Mouse (Mus musculus) midbrain, embryonic 15.5 days (tissue): ENCODE results near the gene Itga2b. TPM values are rescaled to one million over a fixed set of nuclear protein-coding genes. Genes with fewer than 3 reads are reported as not detected.

Experiments used
- ATAC-seq: fragments of 200-750 bp; cut with Nextera tagmentation; replicated peaks from 2 replicates; pipeline ENCODE4 v1.8.0; 2017; ENCODE audit warnings: moderate TSS enrichment
- H3K27ac ChIP-seq: fragments of 300-500 bp; sonication (generic); 2 replicates; pipeline ENCODE4 v1.5.1; 2015; ENCODE audit warnings: mild to moderate bottlenecking, inconsistent platforms
- H3K27me3 ChIP-seq: fragments of 300-500 bp; sonication (generic); replicated peaks from 2 replicates; pipeline ENCODE4 v1.6.1; 2015; ENCODE audit warnings: inconsistent platforms
- H3K36me3 ChIP-seq: fragments of 300-500 bp; sonication (generic); replicated peaks from 2 replicates; pipeline ENCODE4 v1.6.1; 2015; ENCODE audit warnings: inconsistent platforms
- H3K4me1 ChIP-seq: fragments of 300-500 bp; sonication (generic); 2 replicates; pipeline ENCODE4 v1.6.1; 2015; ENCODE audit warnings: inconsistent platforms
- H3K4me2 ChIP-seq: fragments of 300-500 bp; sonication (generic); 2 replicates; pipeline ENCODE4 v1.6.1; 2015; ENCODE audit warnings: inconsistent platforms, mild to moderate bottlenecking, moderate library complexity
- H3K4me3 ChIP-seq: fragments of 300-500 bp; sonication (generic); 2 replicates; pipeline ENCODE4 v1.5.1; 2015; ENCODE audit warnings: mild to moderate bottlenecking, inconsistent platforms
- H3K9ac ChIP-seq: fragments of 300-500 bp; sonication (generic); 2 replicates; pipeline ENCODE4 v1.6.1; 2015; ENCODE audit warnings: mild to moderate bottlenecking, inconsistent platforms
- H3K9me3 ChIP-seq: fragments of 300-500 bp; sonication (generic); 2 replicates; pipeline ENCODE4 v1.6.1; 2016; ENCODE audit warnings: inconsistent platforms
- WGBS: fragments of 180-500 bp; shearing (Covaris S2); methylation state at CpG from one replicate; pipeline ENCODE4 v1.1.7; 2015; ENCODE audit warnings: mixed read lengths; 5-methylcytosine and 5-hydroxymethylcytosine counted together
- polyA plus RNA-seq: library from polyadenylated mRNA; unstranded; fragments of >200 nt; fragmentation: Nextera tagmentation; extraction: Ambion mirVana; gene quantifications from 2 replicates; pipeline ENCODE4 v1.2.1, GENCODE M21; 2015

Gene Itga2b
- polyA plus RNA-seq, 1 experiment from 2014 or later: 9.0 TPM

DNA sequence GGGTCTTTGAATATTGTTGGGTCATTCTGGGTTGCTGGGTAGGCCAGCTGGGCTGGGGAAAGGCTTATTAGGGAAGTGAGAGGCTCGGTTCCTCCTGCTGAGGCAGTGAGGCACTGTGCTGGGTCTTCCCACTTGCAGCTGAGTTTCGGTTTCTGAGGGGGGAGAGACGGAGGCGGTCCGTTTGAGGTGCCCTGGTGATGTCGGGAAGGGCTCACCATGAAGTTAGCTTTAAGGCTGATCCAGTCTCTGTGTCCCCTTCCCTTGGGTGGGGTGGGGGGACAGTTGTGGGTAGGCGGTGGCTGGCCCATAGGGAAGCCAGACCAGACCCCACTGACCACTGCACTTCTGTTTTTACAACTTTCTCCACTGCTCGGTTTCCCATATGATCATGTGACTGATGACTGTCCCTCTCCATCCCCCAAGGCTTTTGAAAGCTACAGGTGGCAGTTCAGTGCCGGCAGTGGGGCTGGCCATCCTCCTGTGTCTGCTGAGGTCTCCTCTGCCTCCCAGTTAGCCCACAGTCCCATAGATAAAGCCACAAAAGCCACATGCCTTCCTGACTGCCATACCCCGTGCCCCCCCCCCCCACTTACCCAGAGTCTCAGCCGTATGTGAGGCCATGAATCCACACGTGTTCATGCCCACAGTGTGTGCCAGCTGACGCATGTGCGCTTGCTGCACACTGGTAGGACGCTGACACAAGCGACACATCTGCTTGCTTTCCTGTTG is 37.6 kb downstream of the Itga2b start:
- Histone ChIP-seq H3K4me2 (no peak overlapping the region), H3K36me3 (peaks cover 23% of the 10 kb centered on the region), H3K4me1 (peaks cover 33% of the 10 kb centered on the region), H3K27ac (no peak overlapping the region), H3K9me3 (no peaks in the 10 kb centered on the region), H3K9ac (no peak overlapping the region), H3K4me3 (0 out of 2 replicates have a peak overlapping the region, but pooled peaks have one; percentile 5), H3K27me3 (no peaks in the 10 kb centered on the region)
- 69% methylated on average over 16 of the region's 16 CpGs for WGBS
- ATAC-seq: no peak

DNA sequence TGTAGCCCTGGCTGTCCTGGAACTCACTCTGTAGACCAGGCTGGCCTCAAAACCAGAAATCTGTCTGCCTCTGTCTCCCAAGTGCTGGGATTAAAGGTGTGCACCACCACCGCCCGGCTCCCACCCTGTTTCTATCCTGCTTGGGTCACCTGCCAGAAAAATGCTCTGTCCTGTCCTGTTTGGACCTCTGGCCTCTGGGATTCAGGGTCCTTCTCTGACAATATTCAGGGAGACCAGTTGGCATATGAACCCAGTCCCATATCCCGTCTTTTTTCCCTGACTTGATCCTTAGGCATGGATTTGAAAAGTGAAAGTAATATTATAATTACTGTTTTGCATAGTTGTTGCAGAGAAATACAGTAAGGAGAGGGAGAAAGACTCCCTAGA is 38.2 kb downstream of the Itga2b start:
- Histone ChIP-seq H3K27ac (no peak overlapping the region), H3K9ac (no peak overlapping the region), H3K36me3 (peaks cover 23% of the 10 kb centered on the region), H3K4me3 (no peak overlapping the region), H3K4me2 (no peak overlapping the region), H3K4me1 (peaks cover 29% of the 10 kb centered on the region), H3K9me3 (no peaks in the 10 kb centered on the region), H3K27me3 (no peaks in the 10 kb centered on the region)
- ATAC-seq: no peak
- WGBS: 79% methylated on average over 3 of the region's 3 CpGs

DNA sequence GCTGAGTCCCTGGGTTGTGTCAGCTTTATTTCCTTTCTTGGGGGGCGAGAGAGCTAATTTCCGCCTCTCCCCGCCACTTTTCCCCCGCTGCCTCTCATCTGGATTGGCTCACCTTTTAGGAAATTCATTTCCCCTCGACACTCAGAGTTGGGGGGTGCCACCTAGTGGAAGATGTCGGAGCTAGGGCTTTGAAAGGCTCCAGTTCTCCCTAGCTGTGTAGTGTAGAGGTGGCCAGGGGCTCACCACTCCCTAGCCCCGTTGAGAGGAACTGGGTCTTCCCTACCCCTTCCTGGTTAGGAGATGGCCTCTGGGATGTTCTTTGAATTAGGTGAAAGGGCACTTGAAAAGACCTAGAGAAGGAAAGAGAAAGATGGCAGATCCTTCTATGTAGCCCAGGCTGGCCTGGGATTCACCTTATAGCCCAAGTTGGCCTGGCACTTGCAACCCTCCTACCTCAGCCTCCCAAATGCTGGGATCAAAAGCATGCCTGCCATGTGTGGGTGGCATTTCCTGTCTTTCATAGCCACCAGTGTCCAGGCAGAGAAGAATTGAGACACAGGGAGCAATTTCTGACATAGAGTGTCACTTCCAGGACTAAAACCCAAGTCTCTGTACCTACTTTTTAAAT is 38.8 kb downstream of the Itga2b start:
- peak overlapping the region; percentile 50 for H3K9ac ChIP-seq
- H3K27ac ChIP-seq: peak overlapping the region; percentile 68
- ATAC-seq: peak; percentile 55; the same call in 1 of the 2 replicates
- peak overlapping the region; percentile 81 for H3K4me2 ChIP-seq
- 0% methylated on average over 7 of the region's 7 CpGs for WGBS
- no peaks in the 10 kb centered on the region for H3K9me3 ChIP-seq
- H3K4me1 ChIP-seq: peaks cover 29% of the 10 kb centered on the region
- peaks cover 19% of the 10 kb centered on the region for H3K36me3 ChIP-seq
- no peaks in the 10 kb centered on the region for H3K27me3 ChIP-seq
- H3K4me3 ChIP-seq: peak overlapping the region; percentile 50

DNA sequence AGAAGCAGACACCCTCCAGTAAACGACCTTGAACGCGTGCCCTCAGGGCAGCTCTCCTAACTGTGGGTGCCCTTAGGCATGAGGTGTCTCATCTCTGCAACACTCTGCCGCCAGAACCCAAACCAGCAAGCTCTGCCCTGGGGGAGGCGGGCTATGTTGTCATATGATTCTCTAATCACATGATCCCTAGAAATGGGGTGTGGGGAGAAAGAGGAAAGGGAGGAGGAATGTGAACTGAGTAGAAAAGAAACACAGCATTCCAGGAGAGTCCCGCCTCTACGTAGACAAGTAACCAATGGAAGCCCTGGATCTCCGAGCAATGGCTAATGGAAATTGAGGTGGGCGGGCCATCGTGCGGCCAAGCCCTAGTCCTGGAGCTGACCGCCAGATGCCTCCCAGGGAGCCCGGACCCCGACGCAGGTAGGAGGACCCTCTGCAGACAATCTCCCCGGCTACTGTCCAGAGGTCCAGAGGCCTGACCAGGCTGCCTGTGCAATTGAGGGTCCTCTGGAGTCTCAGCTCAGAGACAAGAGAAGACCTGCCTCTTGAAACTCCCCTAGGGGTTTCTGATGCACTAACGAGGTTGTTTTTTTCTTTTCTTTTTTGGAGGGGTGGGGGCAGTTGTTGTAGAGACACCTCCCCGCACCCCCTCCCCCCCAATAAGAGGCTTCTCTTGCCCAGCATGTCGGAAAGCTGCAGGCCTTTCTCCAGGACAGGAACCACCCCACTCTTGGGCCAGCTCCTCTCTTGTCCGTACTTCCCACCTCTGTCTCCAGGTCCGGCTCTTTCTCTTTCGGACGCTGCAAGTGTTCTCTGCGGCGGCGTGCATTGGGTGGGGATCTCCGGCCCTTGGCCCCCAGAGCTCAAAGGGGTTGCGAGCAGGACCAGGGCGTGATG is 39.6 kb downstream of the Itga2b start, which contains the start of gene Grn:
Gene Grn (plus strand): TSS at position 195 of the 897 bp plus-strand sequence.
- Histone ChIP-seq H3K4me1 (peaks cover 29% of the 10 kb centered on the region), H3K27me3 (no peaks in the 10 kb centered on the region), H3K4me2 (peak within 1 kb of the TSS; percentile 81), H3K9ac (peak within 1 kb of the TSS; percentile 50), H3K9me3 (no peaks in the 10 kb centered on the region), H3K4me3 (peak within 1 kb of the TSS; percentile 50), H3K27ac (peak within 1 kb of the TSS; percentile 68), H3K36me3 (peaks cover 12% of the 10 kb centered on the region)
- ATAC-seq: peak; percentile 90
- under 1% methylated on average over 29 of the region's 29 CpGs for WGBS

DNA sequence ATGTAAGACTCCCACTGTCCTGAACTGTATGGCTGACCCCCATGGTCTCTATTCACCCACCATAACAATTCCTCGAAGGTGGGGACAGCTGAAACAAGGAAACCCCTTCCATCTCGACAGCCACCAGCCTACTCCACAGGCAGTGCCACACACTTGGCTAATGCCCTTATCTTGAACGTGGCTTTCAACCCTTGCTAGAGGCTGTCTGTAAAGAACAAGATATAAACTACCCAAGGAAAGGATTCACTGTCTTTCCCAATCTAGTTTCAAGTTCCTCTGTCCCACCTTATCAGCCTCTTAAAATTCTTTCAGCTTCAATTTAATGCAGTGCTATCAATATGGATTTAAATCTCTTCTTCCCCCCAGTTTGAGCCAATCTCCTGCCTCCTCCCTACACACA is 40.4 kb downstream of the Itga2b start:
- 44% methylated on average over 3 of the region's 3 CpGs for WGBS
- no peak for ATAC-seq
- H3K27ac ChIP-seq: peak overlapping the region; percentile 68; the same call in 1 of the 2 replicates

DNA sequence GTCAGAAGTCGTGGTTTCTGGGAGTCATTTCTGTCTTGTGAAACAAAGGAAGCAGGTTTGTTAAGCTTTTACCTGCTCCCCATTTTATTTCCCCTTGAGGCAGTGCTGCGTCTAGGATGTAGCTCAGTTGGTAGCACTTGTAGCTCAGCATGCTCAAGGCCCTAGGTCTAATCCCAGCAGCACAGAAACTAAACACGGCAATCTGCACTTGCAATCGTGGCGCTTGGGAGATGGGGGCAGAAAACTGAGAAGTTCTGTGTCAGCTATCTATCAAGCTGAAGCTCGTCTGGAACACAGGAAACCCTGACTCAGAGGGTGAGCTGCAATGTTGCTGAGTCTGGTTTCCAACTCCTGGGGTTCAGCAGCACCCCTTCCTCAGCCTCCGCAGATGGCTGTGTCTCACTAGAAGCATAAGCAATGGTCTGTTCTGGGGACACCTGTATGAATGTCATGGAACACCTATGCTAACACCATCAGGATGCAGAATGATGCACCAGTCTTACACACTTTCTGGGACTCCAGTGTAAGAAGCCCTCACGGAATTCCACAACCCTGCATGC is 40.9 kb downstream of the Itga2b start:
- Histone ChIP-seq H3K27ac (no peak overlapping the region), H3K9me3 (no peaks in the 10 kb centered on the region), H3K4me2 (peak overlapping the region; percentile 81; the same call in 1 of the 2 replicates), H3K36me3 (0 out of 2 replicates have a peak, but pooled peaks cover 3% of the 10 kb centered on the region), H3K4me3 (no peak overlapping the region), H3K4me1 (peaks cover 26% of the 10 kb centered on the region), H3K9ac (no peak overlapping the region), H3K27me3 (no peaks in the 10 kb centered on the region)
- WGBS: 72% methylated on average over 8 of the region's 8 CpGs
- no peak for ATAC-seq

More for the DNA sequence above, 40.4 kb downstream of the Itga2b start:
- Histone ChIP-seq H3K4me3 (peak overlapping the region; percentile 50), H3K27me3 (no peaks in the 10 kb centered on the region), H3K4me2 (peak overlapping the region; percentile 81), H3K4me1 (peaks cover 29% of the 10 kb centered on the region), H3K9me3 (no peaks in the 10 kb centered on the region), H3K9ac (peak overlapping the region; percentile 39; the same call in 1 of the 2 replicates), H3K36me3 (peaks cover 4% of the 10 kb centered on the region; the same call in 1 of the 2 replicates)

DNA sequence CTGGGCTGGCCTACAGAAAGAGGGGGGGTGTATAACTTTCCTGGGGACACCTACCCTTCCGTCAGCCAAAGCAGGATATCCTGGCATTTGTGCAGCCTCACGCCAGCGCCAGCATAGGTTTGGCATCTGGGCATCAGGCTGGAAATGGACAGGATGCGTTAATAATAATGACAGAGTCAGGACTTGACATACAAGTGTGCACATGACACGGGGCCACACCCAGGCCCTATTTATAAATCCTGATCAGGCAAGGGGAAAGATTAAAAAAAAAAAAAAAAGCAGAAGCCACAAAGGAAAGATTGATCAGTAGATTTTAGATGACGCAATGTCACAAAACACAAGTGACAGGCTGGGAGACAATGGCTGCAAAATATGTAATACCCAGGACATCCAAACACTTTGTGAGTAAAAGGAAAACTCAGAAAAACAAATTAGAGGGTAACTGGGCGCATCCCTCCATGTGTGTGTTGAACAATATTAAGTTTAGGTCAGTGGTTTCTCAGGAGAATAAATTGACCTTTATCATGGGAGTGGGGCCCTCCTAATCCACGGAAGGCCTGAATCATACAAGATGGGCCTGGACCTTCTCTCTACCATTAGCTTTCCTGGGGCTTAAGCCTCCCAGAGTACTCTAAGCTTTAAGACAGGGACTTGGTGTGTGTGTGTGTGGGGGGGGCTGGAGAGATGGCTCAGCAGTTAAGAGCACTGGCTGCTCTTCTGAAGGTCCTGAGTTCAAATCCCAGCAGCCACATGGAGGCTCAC is 44.2 kb downstream of the Itga2b start:
- H3K4me1 ChIP-seq: peaks cover 12% of the 10 kb centered on the region
- no peaks in the 10 kb centered on the region for H3K27me3 ChIP-seq
- no peaks in the 10 kb centered on the region for H3K36me3 ChIP-seq
- no peaks in the 10 kb centered on the region for H3K9me3 ChIP-seq
- no peak for ATAC-seq
- H3K27ac ChIP-seq: no peak overlapping the region
- WGBS: 87% methylated on average over 8 of the region's 8 CpGs
- no peak overlapping the region for H3K4me2 ChIP-seq
- H3K4me3 ChIP-seq: no peak overlapping the region
- no peak overlapping the region for H3K9ac ChIP-seq

DNA sequence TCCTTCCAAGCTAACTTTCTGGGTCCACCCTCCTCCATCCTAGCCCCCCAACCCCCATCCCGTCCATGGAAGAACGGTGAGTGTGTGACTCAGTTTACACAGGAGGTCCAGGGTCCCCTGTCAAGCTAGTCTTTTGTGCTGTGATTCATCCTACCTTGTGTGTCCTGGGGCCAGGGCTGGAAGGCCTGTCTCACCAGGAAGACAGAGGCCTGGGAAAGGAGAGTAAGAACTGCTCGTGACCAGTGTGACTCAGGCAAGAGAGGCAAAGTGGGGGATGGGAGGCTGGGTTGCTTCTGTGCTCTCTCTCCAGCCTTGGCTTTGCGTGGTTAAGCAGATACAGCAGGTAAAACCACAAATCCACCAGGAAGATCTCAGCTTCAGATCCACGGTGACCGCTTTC is 45.3 kb downstream of the Itga2b start:
- 82% methylated on average over 6 of the region's 6 CpGs for WGBS
- no peak for ATAC-seq
- H3K27ac ChIP-seq: no peak overlapping the region
- no peaks in the 10 kb centered on the region for H3K9me3 ChIP-seq
- H3K9ac ChIP-seq: no peak overlapping the region
- H3K4me1 ChIP-seq: peaks cover 5% of the 10 kb centered on the region
- H3K27me3 ChIP-seq: no peaks in the 10 kb centered on the region
- H3K4me3 ChIP-seq: no peak overlapping the region
- no peak overlapping the region for H3K4me2 ChIP-seq
- no peaks in the 10 kb centered on the region for H3K36me3 ChIP-seq

DNA sequence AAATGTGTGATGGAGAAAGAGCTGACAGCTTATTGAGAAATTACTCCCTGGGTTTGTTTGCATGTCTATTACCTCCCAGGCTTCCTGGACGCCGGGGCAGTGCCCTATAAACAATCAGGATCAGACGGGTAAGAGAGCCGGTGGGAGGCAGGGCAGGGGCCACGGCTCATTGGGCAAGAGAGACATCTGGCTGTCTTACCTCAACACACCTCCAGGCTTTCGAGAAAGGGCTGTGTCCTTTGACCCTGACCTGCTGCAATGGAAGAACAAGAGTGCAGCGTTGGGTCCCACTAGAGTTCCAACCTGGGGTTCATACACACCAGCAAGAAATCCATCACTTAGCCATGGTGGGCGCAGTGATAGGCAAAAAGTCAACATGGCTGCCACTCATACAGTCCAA is 48.4 kb downstream of the Itga2b start:
- H3K9me3 ChIP-seq: no peaks in the 10 kb centered on the region
- no peak overlapping the region for H3K27ac ChIP-seq
- WGBS: 64% methylated on average over 8 of the region's 8 CpGs
- H3K27me3 ChIP-seq: no peaks in the 10 kb centered on the region
- no peaks in the 10 kb centered on the region for H3K36me3 ChIP-seq
- no peak for ATAC-seq
- H3K4me2 ChIP-seq: no peak overlapping the region
- no peak overlapping the region for H3K4me3 ChIP-seq
- no peak overlapping the region for H3K9ac ChIP-seq
- H3K4me1 ChIP-seq: no peaks in the 10 kb centered on the region

DNA sequence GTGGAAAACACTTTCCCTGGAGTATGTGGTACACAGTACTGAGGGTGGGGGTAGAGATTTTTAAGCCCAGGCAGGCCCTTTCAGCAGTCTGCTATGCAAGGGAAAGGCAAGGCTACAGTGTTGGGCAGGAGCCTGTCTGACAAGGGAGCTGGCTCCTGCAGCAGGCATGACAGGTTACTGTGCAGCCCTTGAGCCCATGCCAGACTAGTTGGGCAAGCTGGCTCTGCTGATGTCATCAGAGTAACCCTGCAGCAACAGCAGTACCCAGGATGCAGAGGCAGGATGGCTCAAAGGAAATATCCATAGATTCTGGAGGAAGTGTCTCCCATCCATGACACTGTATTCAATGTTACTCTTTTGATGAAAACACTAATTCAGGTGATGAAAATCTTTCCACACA is 51.0 kb downstream of the Itga2b start:
- no peaks in the 10 kb centered on the region for H3K9me3 ChIP-seq
- H3K27me3 ChIP-seq: no peaks in the 10 kb centered on the region
- no peaks in the 10 kb centered on the region for H3K36me3 ChIP-seq
- ATAC-seq: no peak
- H3K4me2 ChIP-seq: no peak overlapping the region
- no peak overlapping the region for H3K4me3 ChIP-seq
- no peak overlapping the region for H3K27ac ChIP-seq
- no peak overlapping the region for H3K9ac ChIP-seq
- no peaks in the 10 kb centered on the region for H3K4me1 ChIP-seq

DNA sequence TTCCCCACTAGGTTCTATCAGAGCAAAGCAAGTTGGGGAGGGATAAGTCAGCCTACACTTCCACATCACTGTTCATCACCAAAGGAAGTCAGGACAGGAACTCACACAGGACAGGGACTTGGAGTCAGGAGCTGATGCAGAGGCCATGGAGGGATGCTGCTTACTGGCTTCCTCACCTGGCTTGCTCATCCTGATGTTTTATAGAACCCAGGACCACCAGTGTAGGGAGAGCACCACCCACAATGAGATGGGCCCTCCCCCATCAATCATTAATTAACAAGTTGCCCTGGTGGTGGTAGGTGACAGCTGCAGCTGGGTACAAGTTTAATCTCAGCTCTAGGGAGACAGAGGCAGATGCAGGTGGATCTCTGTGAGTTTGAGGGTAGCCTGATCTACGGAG is 52.8 kb downstream of the Itga2b start:
- Histone ChIP-seq H3K9me3 (no peaks in the 10 kb centered on the region), H3K4me1 (no peaks in the 10 kb centered on the region), H3K36me3 (no peaks in the 10 kb centered on the region), H3K4me3 (no peak overlapping the region), H3K4me2 (no peak overlapping the region), H3K9ac (no peak overlapping the region), H3K27me3 (no peaks in the 10 kb centered on the region), H3K27ac (no peak overlapping the region)
- no peak for ATAC-seq
- 91% methylated on average over 1 of the region's 1 CpGs for WGBS
